Mouse (Mus musculus) forebrain, embryonic 11.5 days (tissue): Measurements from ENCODE around the gene Nop2. TPM values are rescaled to one million over a fixed set of nuclear protein-coding genes. Genes with fewer than 3 reads are reported as not detected.

Source experiments
- ATAC-seq: fragments of 200-750 bp; cut with Nextera tagmentation; replicated peaks from 2 replicates; pipeline ENCODE4 v1.8.0; 2017; ENCODE audit warnings: moderate TSS enrichment; ENCODE audit not compliant: low FRiP score
- DNase-seq: peaks from one replicate; pipeline ENCODE4 v3.0.0-alpha.2; 2017; ENCODE audit warnings: low spot score
- H3K27ac ChIP-seq: fragments of 300-500 bp; sonication (generic); 2 replicates; pipeline ENCODE4 v1.5.1; 2014; ENCODE audit warnings: low read depth, low read length
- H3K27me3 ChIP-seq: fragments of 300-500 bp; sonication (generic); 2 replicates; pipeline ENCODE4 v1.6.1; 2014; ENCODE audit warnings: mild to moderate bottlenecking, low read length, mixed read lengths; ENCODE audit not compliant: control insufficient read depth, insufficient read depth
- H3K36me3 ChIP-seq: fragments of 300-500 bp; sonication (generic); 2 replicates; pipeline ENCODE4 v1.6.1; 2014; ENCODE audit warnings: mild to moderate bottlenecking, low read length, moderate library complexity, mixed read lengths; ENCODE audit not compliant: control insufficient read depth, insufficient read depth
- H3K4me1 ChIP-seq: fragments of 300-500 bp; sonication (generic); replicated peaks from 2 replicates; pipeline ENCODE4 v1.6.1; 2014; ENCODE audit warnings: low read length, mixed read lengths; ENCODE audit not compliant: control insufficient read depth, insufficient read depth
- H3K4me2 ChIP-seq: fragments of 300-500 bp; sonication (generic); 2 replicates; pipeline ENCODE4 v1.6.1; 2014; ENCODE audit warnings: low read depth, mild to moderate bottlenecking, low read length, moderate library complexity, mixed read lengths; ENCODE audit not compliant: severe bottlenecking
- H3K4me3 ChIP-seq: fragments of 300-500 bp; sonication (generic); 2 replicates; pipeline ENCODE4 v1.5.1; 2014; ENCODE audit warnings: low read depth, low read length
- H3K9ac ChIP-seq: fragments of 300-500 bp; sonication (generic); 2 replicates; pipeline ENCODE4 v1.6.1; 2014; ENCODE audit warnings: low read length
- H3K9me3 ChIP-seq: fragments of 300-500 bp; sonication (generic); 2 replicates; pipeline ENCODE4 v1.6.1; 2016; ENCODE audit warnings: low read length, mixed read lengths; ENCODE audit not compliant: control insufficient read depth
- WGBS: fragments of 180-500 bp; shearing (Covaris S2); extraction: QIAGEN DNeasy Blood & Tissue Kit; methylation state at CpG from one replicate; pipeline ENCODE4 v1.1.7; 2014; 5-methylcytosine and 5-hydroxymethylcytosine counted together
- polyA plus RNA-seq: library from polyadenylated mRNA; unstranded; fragments of >200 nt; fragmentation: Nextera tagmentation; extraction: Ambion mirVana; gene quantifications from 2 replicates; pipeline ENCODE4 v1.2.1, GENCODE M21; 2014

The Nop2 gene
- polyA plus RNA-seq, 1 experiment from 2014 or later = 65.4 TPM

- Histone ChIP-seq H3K27ac (peak within 1 kb of the TSS; percentile 88), H3K36me3 (peaks cover 24% of the 10 kb centered on the region), H3K4me3 (peak within 1 kb of the TSS; percentile 96), H3K4me1 (peaks cover 26% of the 10 kb centered on the region), H3K27me3 (no peaks in the 10 kb centered on the region), H3K9ac (peak within 1 kb of the TSS; percentile 99), H3K4me2 (peak within 1 kb of the TSS; percentile 76), H3K9me3 (no peaks in the 10 kb centered on the region)
- DNase-seq = peak; percentile 86
- ATAC-seq = peak; percentile 28
- 0% methylated on average over 17 of the region's 18 CpGs for WGBS
These were observed 34.5 kb downstream of the Nop2 start, which contains the start of gene Gapdh for GRCm38 (mm10) chr6:125166051-125166751. Gene Gapdh (minus strand): TSS chr6:125166467.

- H3K9ac ChIP-seq = peak overlapping the region; percentile 99
- peak; percentile 75 for DNase-seq
- H3K27me3 ChIP-seq = no peaks in the 10 kb centered on the region
- H3K27ac ChIP-seq = peak overlapping the region; percentile 88
- H3K4me3 ChIP-seq = peak overlapping the region; percentile 96; the same call in 1 of the 2 replicates
- H3K4me1 ChIP-seq = peaks cover 26% of the 10 kb centered on the region
- H3K36me3 ChIP-seq = peaks cover 29% of the 10 kb centered on the region
- WGBS = 15% methylated on average over 10 of the region's 10 CpGs
- H3K9me3 ChIP-seq = no peaks in the 10 kb centered on the region
- peak overlapping the region; percentile 76 for H3K4me2 ChIP-seq
- ATAC-seq = no peak
These were observed 35.3 kb downstream of the Nop2 start for GRCm38 (mm10) chr6:125166861-125167650.

- peaks cover 25% of the 10 kb centered on the region for H3K4me1 ChIP-seq
- peak overlapping the region; percentile 88; the same call in 1 of the 2 replicates for H3K27ac ChIP-seq
- no peak overlapping the region for H3K4me2 ChIP-seq
- DNase-seq (no peak), ATAC-seq (no peak)
- 92% methylated on average over 14 of the region's 14 CpGs for WGBS
- H3K9me3 ChIP-seq = no peaks in the 10 kb centered on the region
- peaks cover 37% of the 10 kb centered on the region for H3K36me3 ChIP-seq
- no peaks in the 10 kb centered on the region for H3K27me3 ChIP-seq
- H3K9ac ChIP-seq = no peak overlapping the region
- no peak overlapping the region for H3K4me3 ChIP-seq
These were observed 36.4 kb downstream of the Nop2 start for GRCm38 (mm10) chr6:125168086-125168485.

GRCm38 (mm10) chr6:125170194-125170593 lies 38.5 kb downstream of the Nop2 start:
- peaks cover 16% of the 10 kb centered on the region for H3K4me1 ChIP-seq
- no peak overlapping the region for H3K9ac ChIP-seq
- H3K27ac ChIP-seq = no peak overlapping the region
- no peak for ATAC-seq
- H3K4me3 ChIP-seq = no peak overlapping the region
- H3K9me3 ChIP-seq = no peaks in the 10 kb centered on the region
- 90% methylated on average over 6 of the region's 6 CpGs for WGBS
- peaks cover 46% of the 10 kb centered on the region for H3K36me3 ChIP-seq
- no peak overlapping the region for H3K4me2 ChIP-seq
- DNase-seq = no peak
- H3K27me3 ChIP-seq = no peaks in the 10 kb centered on the region

GRCm38 (mm10) chr6:125172474-125172873 lies 40.8 kb downstream of the Nop2 start:
- 85% methylated on average over 2 of the region's 2 CpGs for WGBS
- H3K4me2 ChIP-seq = no peak overlapping the region
- H3K4me1 ChIP-seq = peaks cover 3% of the 10 kb centered on the region
- peaks cover 59% of the 10 kb centered on the region for H3K36me3 ChIP-seq
- DNase-seq (no peak), ATAC-seq (no peak)
- no peak overlapping the region for H3K27ac ChIP-seq
- no peaks in the 10 kb centered on the region for H3K9me3 ChIP-seq
- H3K4me3 ChIP-seq = no peak overlapping the region
- H3K27me3 ChIP-seq = no peaks in the 10 kb centered on the region
- H3K9ac ChIP-seq = no peak overlapping the region

- DNase-seq (no peak), ATAC-seq (no peak)
- no peaks in the 10 kb centered on the region for H3K27me3 ChIP-seq
- H3K4me2 ChIP-seq = no peak overlapping the region
- no peak overlapping the region for H3K4me3 ChIP-seq
- over 99% methylated on average over 7 of the region's 7 CpGs for WGBS
- no peaks in the 10 kb centered on the region for H3K9me3 ChIP-seq
- no peaks in the 10 kb centered on the region for H3K4me1 ChIP-seq
- no peak overlapping the region for H3K9ac ChIP-seq
- H3K27ac ChIP-seq = no peak overlapping the region
- peaks cover 67% of the 10 kb centered on the region for H3K36me3 ChIP-seq
These were observed 41.5 kb downstream of the Nop2 start for GRCm38 (mm10) chr6:125173256-125173655.

- peaks cover 64% of the 10 kb centered on the region for H3K36me3 ChIP-seq
- no peaks in the 10 kb centered on the region for H3K27me3 ChIP-seq
- 95% methylated on average over 5 of the region's 5 CpGs for WGBS
- H3K9ac ChIP-seq = no peak overlapping the region
- no peak overlapping the region for H3K4me3 ChIP-seq
- H3K27ac ChIP-seq = no peak overlapping the region
- ATAC-seq = no peak
- H3K4me1 ChIP-seq = no peaks in the 10 kb centered on the region
- H3K9me3 ChIP-seq = no peaks in the 10 kb centered on the region
- DNase-seq = no peak
- H3K4me2 ChIP-seq = no peak overlapping the region
These were observed 43.8 kb downstream of the Nop2 start for GRCm38 (mm10) chr6:125175469-125175868.

- DNase-seq = peak; percentile 34
- Histone ChIP-seq H3K4me3 (no peak overlapping the region), H3K4me1 (no peaks in the 10 kb centered on the region), H3K27me3 (no peaks in the 10 kb centered on the region), H3K9me3 (no peaks in the 10 kb centered on the region), H3K27ac (no peak overlapping the region), H3K9ac (no peak overlapping the region), H3K4me2 (no peak overlapping the region), H3K36me3 (peaks cover 59% of the 10 kb centered on the region)
- 93% methylated on average over 7 of the region's 7 CpGs for WGBS
- ATAC-seq = no peak
These were observed 47.9 kb downstream of the Nop2 start for GRCm38 (mm10) chr6:125179601-125180000.
